Mouse (Mus musculus) macrophage (primary cell): Measurements from ENCODE around the gene 2010111I01Rik. TPM values are rescaled to one million over a fixed set of nuclear protein-coding genes. Genes with fewer than 3 reads are reported as not detected.
A peak's percentile ranks its signal among the peaks of the same experiment; 100 is the strongest.

Experiments used
- H3K27ac ChIP-seq: fragments of 350-480 bp; formaldehyde crosslinking; 2 replicates; pipeline ENCODE4 v1.9.0; 2021
- H3K36me3 ChIP-seq: fragments of 350-480 bp; formaldehyde crosslinking; 2 replicates; pipeline ENCODE4 v1.9.0; 2021; ENCODE audit errors: inconsistent target
- H3K4me3 ChIP-seq: fragments of 350-480 bp; formaldehyde crosslinking; 2 replicates; pipeline ENCODE4 v1.9.0; 2021; ENCODE audit errors: inconsistent target
- H3K79me2 ChIP-seq: fragments of 350-480 bp; formaldehyde crosslinking; 2 replicates; pipeline ENCODE4 v1.9.0; 2021; ENCODE audit errors: inconsistent target
- WGBS: methylation state at CpG from one replicate; pipeline ENCODE4 v1.1.7; 2026; ENCODE audit warnings: inconsistent platforms; ENCODE audit not compliant: missing documents; 5-methylcytosine and 5-hydroxymethylcytosine counted together
- polyA plus RNA-seq: library from polyadenylated mRNA; stranded (reverse); fragments of 250-400 nt; gene quantifications from 3 replicates; pipeline ENCODE4 v1.2.4, GENCODE M21; 2018; ENCODE audit warnings: inconsistent platforms

Gene 2010111I01Rik
- polyA plus RNA-seq, 1 experiment from 2014 or later = 59.3 TPM

GRCm38 (mm10) chr13:63262168-63262957 lies 297.7 kb downstream of the 2010111I01Rik start:
- Histone ChIP-seq H3K4me3 (no peak overlapping the region), H3K36me3 (peaks cover 45% of the 10 kb centered on the region; the same call in 1 of the 2 replicates), H3K27ac (no peak overlapping the region), H3K79me2 (peaks cover 100% of the 10 kb centered on the region)
- WGBS = 100% methylated on average over 1 of the region's 1 CpGs

DNA sequence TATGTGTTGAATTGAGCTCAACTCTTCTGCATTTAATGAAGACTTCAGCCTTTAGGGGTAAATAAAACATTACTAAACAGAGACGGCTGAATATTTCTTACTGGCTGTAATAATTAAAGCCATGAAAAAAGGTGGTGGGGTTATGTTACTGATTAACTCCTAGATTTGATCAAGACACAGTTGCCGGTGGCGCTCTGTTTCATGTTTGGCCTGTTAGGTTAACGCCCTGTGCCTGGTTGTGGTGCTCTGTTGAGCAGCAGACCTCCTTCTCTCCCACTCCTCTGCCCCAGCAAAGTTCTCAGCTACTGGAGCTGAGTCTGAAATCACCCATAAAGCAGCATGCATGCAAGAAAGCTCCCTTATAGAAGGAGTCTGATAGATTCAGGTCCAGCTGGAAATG lies 303.7 kb downstream of the 2010111I01Rik start:
- H3K36me3 ChIP-seq = peaks cover 60% of the 10 kb centered on the region
- WGBS = 97% methylated on average over 4 of the region's 4 CpGs
- H3K79me2 ChIP-seq = peaks cover 100% of the 10 kb centered on the region
- no peak overlapping the region for H3K27ac ChIP-seq
- H3K4me3 ChIP-seq = no peak overlapping the region

DNA sequence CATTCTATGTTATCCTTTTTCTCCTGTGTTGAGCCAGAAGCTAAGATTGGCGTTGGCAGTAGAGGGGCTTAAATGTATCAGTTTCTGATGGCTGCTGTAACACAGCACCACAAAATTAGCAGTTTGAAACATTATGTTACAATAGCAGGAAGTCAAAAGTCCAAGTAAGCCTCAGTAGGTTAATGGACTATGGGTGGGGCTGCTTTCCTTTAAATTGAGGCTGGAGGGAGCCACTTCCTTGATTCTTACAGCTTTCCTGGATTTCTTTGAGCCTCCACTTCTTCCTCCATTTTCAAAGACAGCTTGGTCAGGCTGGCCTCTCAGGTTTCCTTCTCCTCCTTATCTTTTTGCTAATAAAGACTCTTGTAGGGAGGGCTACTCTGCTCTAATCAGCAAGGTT lies 304.1 kb downstream of the 2010111I01Rik start:
- 100% methylated on average over 1 of the region's 1 CpGs for WGBS
- no peak overlapping the region for H3K27ac ChIP-seq
- H3K36me3 ChIP-seq = peaks cover 57% of the 10 kb centered on the region
- H3K79me2 ChIP-seq = peaks cover 100% of the 10 kb centered on the region
- H3K4me3 ChIP-seq = no peak overlapping the region

GRCm38 (mm10) chr13:63270191-63270590 lies 305.5 kb downstream of the 2010111I01Rik start:
- Histone ChIP-seq H3K4me3 (no peak overlapping the region), H3K27ac (no peak overlapping the region), H3K79me2 (peaks cover 100% of the 10 kb centered on the region), H3K36me3 (peaks cover 59% of the 10 kb centered on the region)
- WGBS = 98% methylated on average over 5 of the region's 5 CpGs

DNA sequence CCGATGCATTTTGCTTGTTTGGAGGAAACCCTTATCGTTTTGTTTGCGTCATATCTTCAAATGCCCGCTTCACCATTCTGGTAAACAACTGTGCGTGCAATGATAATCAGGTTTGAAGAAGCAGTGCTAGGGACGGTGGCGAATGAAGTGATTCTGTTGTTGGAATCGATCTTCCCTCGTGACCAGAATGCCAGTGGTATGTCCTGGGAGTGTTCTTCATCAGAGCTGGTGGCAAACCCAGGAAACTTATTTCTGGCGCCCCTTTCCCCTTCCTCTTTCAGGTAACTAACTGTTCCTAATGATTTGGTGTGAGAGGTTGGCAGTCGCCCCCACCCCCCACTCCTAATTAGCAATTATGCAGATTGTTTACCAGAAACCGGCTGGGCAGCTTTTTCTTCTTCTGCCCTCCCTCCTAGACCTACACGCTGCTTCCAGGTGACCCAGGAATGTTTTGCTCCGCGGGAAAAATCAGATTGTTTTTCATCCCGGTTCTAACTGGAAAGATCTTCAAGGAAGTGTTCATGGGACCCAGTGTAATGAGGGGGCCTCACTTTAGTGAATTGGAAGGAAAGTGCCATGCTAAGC lies 307.4 kb downstream of the 2010111I01Rik start:
- H3K4me3 ChIP-seq = no peak overlapping the region
- H3K27ac ChIP-seq = no peak overlapping the region
- H3K36me3 ChIP-seq = peaks cover 49% of the 10 kb centered on the region
- H3K79me2 ChIP-seq = peaks cover 100% of the 10 kb centered on the region
- WGBS = 78% methylated on average over 16 of the region's 16 CpGs

- Histone ChIP-seq H3K27ac (no peak overlapping the region), H3K4me3 (no peak overlapping the region), H3K79me2 (peaks cover 100% of the 10 kb centered on the region), H3K36me3 (peaks cover 44% of the 10 kb centered on the region)
- WGBS = 90% methylated on average over 27 of the region's 27 CpGs
Measured at GRCm38 (mm10) chr13:63272602-63273229, 308.0 kb downstream of the 2010111I01Rik start.

- H3K27ac ChIP-seq = no peak overlapping the region
- H3K36me3 ChIP-seq = peaks cover 41% of the 10 kb centered on the region
- WGBS = 93% methylated on average over 2 of the region's 2 CpGs
- H3K79me2 ChIP-seq = peaks cover 100% of the 10 kb centered on the region
- no peak overlapping the region for H3K4me3 ChIP-seq
Measured at GRCm38 (mm10) chr13:63273859-63274258, 309.2 kb downstream of the 2010111I01Rik start.

- Histone ChIP-seq H3K27ac (no peak overlapping the region), H3K79me2 (peaks cover 100% of the 10 kb centered on the region), H3K4me3 (no peak overlapping the region), H3K36me3 (peaks cover 33% of the 10 kb centered on the region)
- 90% methylated on average over 10 of the region's 10 CpGs for WGBS
Measured at GRCm38 (mm10) chr13:63274488-63275166, 309.9 kb downstream of the 2010111I01Rik start.

- WGBS = 65% methylated on average over 4 of the region's 4 CpGs
- H3K27ac ChIP-seq = no peak overlapping the region
- H3K79me2 ChIP-seq = peaks cover 100% of the 10 kb centered on the region
- peaks cover 25% of the 10 kb centered on the region; the same call in 1 of the 2 replicates for H3K36me3 ChIP-seq
- H3K4me3 ChIP-seq = no peak overlapping the region
Measured at GRCm38 (mm10) chr13:63276389-63276788, 311.7 kb downstream of the 2010111I01Rik start.

DNA sequence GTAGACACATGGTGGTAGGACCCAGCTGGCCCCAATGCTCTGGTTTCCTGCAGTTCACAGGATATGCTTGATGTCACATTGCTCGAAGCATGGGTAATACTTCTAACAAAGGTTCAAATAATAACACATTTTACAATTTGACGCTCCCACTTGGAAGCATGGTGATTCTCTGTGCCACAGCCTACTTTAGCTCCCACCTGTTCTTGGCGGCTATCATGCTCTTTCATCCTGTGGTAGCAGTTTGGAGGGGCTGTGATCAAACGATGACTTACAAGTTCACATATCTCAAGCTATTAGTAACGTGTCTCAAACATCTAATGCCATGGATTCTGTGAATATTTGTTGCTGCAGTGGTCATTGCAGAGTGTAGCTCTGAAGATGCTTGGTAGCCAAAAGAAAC lies 312.6 kb downstream of the 2010111I01Rik start:
- peaks cover 100% of the 10 kb centered on the region for H3K79me2 ChIP-seq
- H3K36me3 ChIP-seq = peaks cover 28% of the 10 kb centered on the region
- peak overlapping the region; percentile 75; the same call in 1 of the 2 replicates for H3K27ac ChIP-seq
- no peak overlapping the region for H3K4me3 ChIP-seq
- WGBS = 79% methylated on average over 5 of the region's 5 CpGs

DNA sequence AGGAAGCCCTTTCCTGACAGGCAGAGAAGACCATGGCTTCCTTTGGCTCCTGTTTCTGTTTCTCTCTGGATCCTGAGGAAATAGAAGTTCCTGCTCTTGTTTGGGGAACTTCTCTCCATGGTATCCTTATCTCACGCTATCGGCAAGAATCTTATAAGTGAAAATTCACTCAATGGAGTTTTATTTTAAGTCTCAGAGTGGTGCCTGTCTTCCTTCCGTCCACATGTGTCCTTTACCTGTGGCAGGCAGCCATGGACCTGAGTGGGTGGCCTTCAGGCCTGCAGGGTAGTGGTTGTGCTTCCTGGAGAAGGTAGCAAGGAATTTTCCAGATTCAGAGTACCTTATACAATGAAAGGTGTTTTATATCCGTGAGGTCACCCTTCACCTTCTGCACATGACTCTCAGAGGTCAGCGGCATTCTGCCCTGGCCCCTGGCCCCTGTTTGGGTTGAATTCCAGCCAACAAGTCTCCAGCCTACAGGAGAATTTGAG lies 313.5 kb downstream of the 2010111I01Rik start:
- WGBS = 44% methylated on average over 5 of the region's 5 CpGs
- Histone ChIP-seq H3K79me2 (peaks cover 100% of the 10 kb centered on the region), H3K27ac (peak overlapping the region; percentile 75), H3K36me3 (peaks cover 28% of the 10 kb centered on the region), H3K4me3 (no peak overlapping the region)

DNA sequence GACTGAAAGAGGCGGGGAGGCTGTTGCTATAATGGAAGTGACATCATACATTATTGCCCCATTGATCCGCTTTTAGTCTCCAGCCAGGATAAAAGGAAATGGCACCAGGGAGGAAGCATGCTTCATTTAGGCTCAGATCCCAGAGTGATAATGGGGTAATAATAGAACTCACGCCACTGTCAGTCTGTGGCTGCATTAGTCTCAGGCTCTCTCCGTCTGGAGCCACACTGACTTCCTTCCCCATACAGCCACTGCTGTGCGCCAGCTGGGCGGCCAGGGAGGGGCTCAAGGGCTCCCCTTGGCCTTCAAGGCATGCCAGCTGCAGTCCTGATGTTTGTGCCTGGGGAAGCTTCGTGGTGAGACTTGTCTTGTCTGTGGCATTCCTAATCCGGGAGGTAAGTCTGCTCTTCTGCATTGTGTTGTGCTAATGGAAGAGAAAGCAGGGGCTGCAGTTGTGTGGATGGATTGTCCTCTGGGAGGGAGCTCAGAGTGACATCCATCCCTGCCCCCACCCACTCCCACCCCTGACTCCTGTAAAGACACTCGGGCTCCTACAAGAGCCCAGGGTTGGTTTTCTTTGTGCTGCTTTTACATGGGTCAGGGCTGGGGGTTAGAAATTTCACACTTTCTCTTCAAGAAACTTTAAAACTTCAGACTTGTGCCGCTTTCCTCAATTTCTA lies 314.2 kb downstream of the 2010111I01Rik start:
- H3K27ac ChIP-seq = peak overlapping the region; percentile 75
- H3K4me3 ChIP-seq = no peak overlapping the region
- 13% methylated on average over 9 of the region's 10 CpGs for WGBS

GRCm38 (mm10) chr13:63279807-63280206 lies 315.1 kb downstream of the 2010111I01Rik start:
- Histone ChIP-seq H3K36me3 (peaks cover 32% of the 10 kb centered on the region), H3K27ac (no peak overlapping the region), H3K79me2 (peaks cover 98% of the 10 kb centered on the region), H3K4me3 (no peak overlapping the region)
- 91% methylated on average over 8 of the region's 8 CpGs for WGBS

More for the DNA sequence above, 314.2 kb downstream of the 2010111I01Rik start:
- Histone ChIP-seq H3K79me2 (peaks cover 100% of the 10 kb centered on the region), H3K36me3 (peaks cover 34% of the 10 kb centered on the region)

DNA sequence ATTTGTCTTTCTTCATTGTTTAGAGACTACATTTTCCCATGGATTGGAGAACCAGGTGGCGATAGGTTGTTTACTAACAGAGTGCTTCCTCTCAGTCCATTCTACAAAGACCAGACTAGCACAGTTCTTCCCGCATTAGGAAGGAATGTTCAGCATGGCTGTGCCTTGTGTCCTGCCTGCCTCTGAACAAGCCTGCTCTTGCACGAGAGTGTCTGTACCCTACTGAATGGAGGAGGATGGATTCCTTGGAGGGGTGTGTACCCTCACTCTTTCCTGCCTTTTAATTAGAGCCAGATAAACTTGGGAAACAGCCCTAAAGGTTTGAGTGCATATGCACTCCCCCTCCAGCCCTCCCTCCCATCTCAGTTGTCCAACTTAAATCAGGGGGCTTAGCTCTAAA lies 315.7 kb downstream of the 2010111I01Rik start:
- Histone ChIP-seq H3K79me2 (peaks cover 98% of the 10 kb centered on the region), H3K27ac (no peak overlapping the region), H3K4me3 (no peak overlapping the region), H3K36me3 (peaks cover 37% of the 10 kb centered on the region)
- 89% methylated on average over 3 of the region's 3 CpGs for WGBS
